Mouse (Mus musculus): ENCODE measurements around the gene Ttc30a1. TPM values are rescaled to one million over a fixed set of nuclear protein-coding genes. Genes with fewer than 3 reads are reported as not detected.

Ttc30a1 gene
- polyA plus RNA-seq, 1 experiment from 2014 or later, result 4.8 TPM

Other genes with a start within 250 kb of the Ttc30a1 start
- 23.7 and 26.6 TPM in 2 replicates for gene Agps, start 149.8 kb downstream of the Ttc30a1 start, polyA plus RNA-seq (2015; fragmentation: Nextera tagmentation; extraction: Ambion mirVana)
- gene Ttc30b, start 43.4 kb downstream of the Ttc30a1 start, polyA plus RNA-seq (2015; fragmentation: Nextera tagmentation; extraction: Ambion mirVana), result 11.7 and 12.7 TPM in 2 replicates
- 0.76 and 0.78 TPM in 2 replicates for gene Ttc30a2, start 3.8 kb downstream of the Ttc30a1 start, polyA plus RNA-seq (2015; fragmentation: Nextera tagmentation; extraction: Ambion mirVana)

All from heart, embryonic 15.5 days (tissue).